Mouse (Mus musculus) hindbrain, postnatal 0 days (tissue): ENCODE measurements around the gene Tbx3. TPM values are rescaled to one million over a fixed set of nuclear protein-coding genes. Genes with fewer than 3 reads are reported as not detected.

Source experiments
- ATAC-seq: fragments of 200-750 bp; cut with Nextera tagmentation; 2 replicates; pipeline ENCODE4 v1.8.0; 2017; ENCODE audit warnings: mild to moderate bottlenecking, moderate TSS enrichment, moderate library complexity
- DNase-seq: peaks from one replicate; pipeline ENCODE4 v3.0.0-alpha.2; 2015; ENCODE audit warnings: low spot score
- H3K27ac ChIP-seq: fragments of 300-500 bp; sonication (generic); 2 replicates; pipeline ENCODE4 v1.5.1; 2014; ENCODE audit warnings: mild to moderate bottlenecking
- H3K27me3 ChIP-seq: fragments of 300-500 bp; sonication (generic); 2 replicates; pipeline ENCODE4 v1.6.1; 2014; ENCODE audit warnings: low read length, mixed read lengths; ENCODE audit not compliant: insufficient read depth
- H3K36me3 ChIP-seq: fragments of 300-500 bp; sonication (generic); 2 replicates; pipeline ENCODE4 v1.6.1; 2014; ENCODE audit warnings: low read length, mixed read lengths; ENCODE audit not compliant: insufficient read depth
- H3K4me1 ChIP-seq: fragments of 300-500 bp; sonication (generic); 2 replicates; pipeline ENCODE4 v1.6.1; 2014; ENCODE audit warnings: antibody characterized with exemption, low read length, mixed read lengths; ENCODE audit not compliant: insufficient read depth
- H3K4me2 ChIP-seq: fragments of 300-500 bp; sonication (generic); 2 replicates; pipeline ENCODE4 v1.6.1; 2014; ENCODE audit warnings: low read depth, mild to moderate bottlenecking, low read length, moderate library complexity, mixed read lengths
- H3K4me3 ChIP-seq: fragments of 300-500 bp; sonication (generic); 2 replicates; pipeline ENCODE4 v1.5.1; 2014; ENCODE audit warnings: low read length
- H3K9ac ChIP-seq: fragments of 300-500 bp; sonication (generic); replicated peaks from 2 replicates; pipeline ENCODE4 v1.6.1; 2014; ENCODE audit warnings: mild to moderate bottlenecking, low read length, moderate library complexity, mixed read lengths
- H3K9me3 ChIP-seq: fragments of 300-500 bp; sonication (generic); 2 replicates; pipeline ENCODE4 v1.6.1; 2016; ENCODE audit warnings: low read length, mixed read lengths
- CTCF ChIP-seq: IDR thresholded peaks from 2 replicates; pipeline ENCODE4 v1.5.1; 2016; ENCODE audit warnings: antibody characterized with exemption, control low read depth, low read depth
- WGBS: fragments of 180-500 bp; shearing (Covaris S2); extraction: QIAGEN DNeasy Blood & Tissue Kit; methylation state at CpG from one replicate; pipeline ENCODE4 v1.1.7; 2014; 5-methylcytosine and 5-hydroxymethylcytosine counted together
- polyA plus RNA-seq: library from polyadenylated mRNA; unstranded; fragments of >200 nt; fragmentation: Nextera tagmentation; extraction: Ambion mirVana; gene quantifications from 2 replicates; pipeline ENCODE4 v1.2.1, GENCODE M21; 2015
- total RNA-seq: library from RNA; depleted of rRNA; stranded (reverse); fragments of >200 nt; gene quantifications from 2 replicates; pipeline ENCODE4 v1.2.3, GENCODE M21; 2014

The Tbx3 gene
- total and polyA plus RNA-seq, 2 experiments from 2014 or later, result 1.3 to 2.9 TPM

- TF ChIP-seq CTCF, result no peak
- Histone ChIP-seq H3K27me3 (peaks cover 93% of the 10 kb centered on the region), H3K9me3 (no peaks in the 10 kb centered on the region), H3K36me3 (no peaks in the 10 kb centered on the region), H3K4me1 (no peaks in the 10 kb centered on the region), H3K4me3 (no peak overlapping the region), H3K27ac (no peak overlapping the region), H3K4me2 (no peak overlapping the region), H3K9ac (no peak overlapping the region)
- WGBS, result 4% methylated on average over 13 of the region's 13 CpGs
- DNase-seq (no peak), ATAC-seq (no peak)
Observed at GRCm38 (mm10) chr5:119667356-119667940, 3.0 kb upstream of the Tbx3 start.

GRCm38 (mm10) chr5:119668191-119668912 is 2.1 kb upstream of the Tbx3 start:
- no peak overlapping the region for H3K4me3 ChIP-seq
- H3K27me3 ChIP-seq, result peaks cover 92% of the 10 kb centered on the region
- no peak overlapping the region for H3K27ac ChIP-seq
- no peaks in the 10 kb centered on the region for H3K9me3 ChIP-seq
- no peak overlapping the region for H3K9ac ChIP-seq
- 3% methylated on average over 34 of the region's 34 CpGs for WGBS
- no peak for ATAC-seq
- no peak for TF ChIP-seq CTCF
- no peak overlapping the region for H3K4me2 ChIP-seq
- no peak for DNase-seq
- H3K4me1 ChIP-seq, result no peaks in the 10 kb centered on the region
- H3K36me3 ChIP-seq, result no peaks in the 10 kb centered on the region

- no peak overlapping the region for H3K4me2 ChIP-seq
- no peak overlapping the region for H3K4me3 ChIP-seq
- no peak for TF ChIP-seq CTCF
- ATAC-seq (no peak), DNase-seq (no peak)
- H3K4me1 ChIP-seq, result no peaks in the 10 kb centered on the region
- peaks cover 90% of the 10 kb centered on the region for H3K27me3 ChIP-seq
- H3K27ac ChIP-seq, result no peak overlapping the region
- no peaks in the 10 kb centered on the region for H3K9me3 ChIP-seq
- no peaks in the 10 kb centered on the region for H3K36me3 ChIP-seq
- WGBS, result 5% methylated on average over 18 of the region's 18 CpGs
- no peak overlapping the region for H3K9ac ChIP-seq
Observed at GRCm38 (mm10) chr5:119668913-119669411, 1.5 kb upstream of the Tbx3 start.

GRCm38 (mm10) chr5:119669741-119670565 is 516 bp upstream of the Tbx3 start:
- Histone ChIP-seq H3K27me3 (peaks cover 88% of the 10 kb centered on the region), H3K4me1 (no peaks in the 10 kb centered on the region), H3K27ac (no peak overlapping the region; the same call in 1 of the 2 replicates), H3K9me3 (no peaks in the 10 kb centered on the region), H3K4me2 (peak overlapping the region; percentile 54), H3K4me3 (peak overlapping the region; percentile 31), H3K9ac (peak overlapping the region; percentile 33; the same call in 1 of the 2 replicates), H3K36me3 (no peaks in the 10 kb centered on the region)
- TF ChIP-seq CTCF, result no peak
- DNase-seq, result no peak
- ATAC-seq, result no peak
- 3% methylated on average over 60 of the region's 61 CpGs for WGBS

- WGBS, result under 1% methylated on average over 40 of the region's 40 CpGs
- peaks cover 88% of the 10 kb centered on the region for H3K27me3 ChIP-seq
- no peak overlapping the region; the same call in 1 of the 2 replicates for H3K9ac ChIP-seq
- ATAC-seq (no peak), DNase-seq (no peak)
- no peaks in the 10 kb centered on the region for H3K36me3 ChIP-seq
- no peaks in the 10 kb centered on the region for H3K4me1 ChIP-seq
- H3K4me3 ChIP-seq, result peak overlapping the region; percentile 31
- no peak for TF ChIP-seq CTCF
- no peaks in the 10 kb centered on the region for H3K9me3 ChIP-seq
- no peak overlapping the region; the same call in 1 of the 2 replicates for H3K27ac ChIP-seq
- H3K4me2 ChIP-seq, result peak overlapping the region; percentile 54
Observed at GRCm38 (mm10) chr5:119671124-119671801, 794 bp downstream of the Tbx3 start.

- H3K4me2 ChIP-seq, result no peak overlapping the region; the same call in 1 of the 2 replicates
- no peaks in the 10 kb centered on the region for H3K9me3 ChIP-seq
- no peak overlapping the region; the same call in 1 of the 2 replicates for H3K27ac ChIP-seq
- under 1% methylated on average over 23 of the region's 23 CpGs for WGBS
- no peak for DNase-seq
- TF ChIP-seq CTCF, result 0 out of 2 replicates have a peak, but pooled peaks have one; percentile 7
- H3K27me3 ChIP-seq, result peaks cover 88% of the 10 kb centered on the region
- no peaks in the 10 kb centered on the region for H3K4me1 ChIP-seq
- peak overlapping the region; percentile 31 for H3K4me3 ChIP-seq
- no peaks in the 10 kb centered on the region for H3K36me3 ChIP-seq
- no peak overlapping the region; the same call in 1 of the 2 replicates for H3K9ac ChIP-seq
- no peak for ATAC-seq
Observed at GRCm38 (mm10) chr5:119671965-119672347, 1.5 kb downstream of the Tbx3 start.
